Mouse (Mus musculus) c-Kit-positive CD71-positive TER-119-positive erythroid progenitor cells, embryonic 14.5 days (primary cell): ENCODE measurements around the gene Atxn10.
A peak's percentile ranks its signal among the peaks of the same experiment; 100 is the strongest.

Source experiments
- DNase-seq: peaks from one replicate; pipeline ENCODE4 v3.0.0-alpha.2; 2013; ENCODE audit warnings: low spot score

Gene Atxn10

GRCm38 (mm10) chr15:85474697-85475096 is 138.7 kb downstream of the Atxn10 start:
- no peak for DNase-seq

DNA sequence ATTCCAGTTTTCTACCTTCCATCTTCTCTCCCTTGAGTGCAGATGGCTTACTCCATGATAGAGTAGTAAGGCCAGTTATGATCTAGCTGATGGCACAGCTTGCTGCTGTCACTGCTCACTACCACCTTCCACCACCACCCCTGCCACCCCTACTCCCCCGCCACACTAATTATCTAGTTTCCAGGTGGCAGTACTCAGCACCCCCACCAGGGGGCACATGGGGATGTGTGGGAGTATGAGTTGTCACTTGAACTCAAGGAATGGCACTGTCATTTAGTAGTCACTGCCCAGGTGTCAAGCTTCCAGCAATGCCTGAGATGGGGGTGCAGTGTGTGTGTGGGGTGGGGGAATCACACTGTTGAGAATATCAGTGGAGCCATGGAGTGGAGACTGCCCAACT is 141.5 kb downstream of the Atxn10 start:
- peak; percentile 37 for DNase-seq

DNA sequence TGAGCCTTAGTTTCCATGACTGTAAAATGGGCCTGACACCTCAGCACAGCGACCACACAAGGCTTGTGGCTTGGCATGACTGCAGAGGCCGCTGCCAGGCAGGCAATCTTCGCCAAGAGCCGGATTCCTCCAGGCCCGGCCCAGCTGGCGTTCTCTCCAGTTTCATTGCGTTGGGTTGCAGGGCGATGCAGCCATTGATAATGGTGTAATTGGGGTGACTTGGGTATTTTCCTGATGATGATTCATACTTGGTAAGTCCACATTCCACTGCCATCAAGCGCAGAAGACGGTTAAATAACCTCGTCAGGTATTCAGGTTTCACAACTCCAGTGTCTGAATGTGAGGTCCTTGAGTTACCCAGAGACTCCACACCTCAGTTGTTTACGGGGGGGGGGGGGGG is 143.3 kb downstream of the Atxn10 start:
- DNase-seq: no peak

GRCm38 (mm10) chr15:85479919-85480318 is 143.9 kb downstream of the Atxn10 start:
- DNase-seq: no peak

GRCm38 (mm10) chr15:85480630-85481029 is 144.6 kb downstream of the Atxn10 start:
- no peak for DNase-seq

DNA sequence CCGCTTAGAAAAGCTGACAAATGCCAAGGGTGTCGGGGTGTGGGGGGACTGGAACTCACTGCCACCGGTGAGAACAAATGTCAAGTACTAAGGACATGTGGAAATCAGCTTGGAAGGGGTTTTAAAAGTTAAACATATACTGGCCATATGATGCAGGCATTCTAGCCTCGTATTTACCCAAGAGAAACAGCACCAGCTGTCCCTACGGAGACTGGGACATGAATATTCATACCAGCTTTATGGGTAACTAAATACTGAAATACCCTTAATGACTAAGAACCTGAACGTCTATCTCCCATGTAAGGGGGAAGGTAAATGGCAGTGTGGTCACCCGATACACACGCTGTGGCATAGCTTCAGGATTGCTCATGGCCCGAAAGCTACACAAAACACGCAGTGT is 152.9 kb downstream of the Atxn10 start:
- DNase-seq: no peak

GRCm38 (mm10) chr15:85489751-85490150 is 153.7 kb downstream of the Atxn10 start:
- DNase-seq: no peak

GRCm38 (mm10) chr15:85494163-85494621 is 158.1 kb downstream of the Atxn10 start:
- no peak for DNase-seq

DNA sequence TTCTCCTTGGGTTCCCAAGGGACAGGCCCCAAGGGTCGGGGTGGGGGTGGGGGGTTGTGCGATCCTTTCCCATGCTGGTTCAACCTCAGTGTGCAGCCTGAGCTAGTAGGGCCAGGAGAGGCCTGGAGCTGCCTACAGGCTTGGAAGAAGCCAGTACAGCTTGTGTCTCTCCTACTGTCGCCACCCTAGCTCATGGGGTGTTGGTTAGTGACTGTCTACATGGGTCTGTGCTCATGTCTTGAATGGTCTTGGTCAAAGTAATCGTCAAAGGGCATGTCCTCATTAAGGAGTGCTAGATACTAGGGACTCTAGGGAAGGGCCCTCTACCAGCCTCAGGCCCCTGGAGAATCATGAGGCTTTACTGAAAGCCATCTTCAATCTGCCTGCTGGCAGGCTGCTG is 161.5 kb downstream of the Atxn10 start:
- no peak for DNase-seq

DNA sequence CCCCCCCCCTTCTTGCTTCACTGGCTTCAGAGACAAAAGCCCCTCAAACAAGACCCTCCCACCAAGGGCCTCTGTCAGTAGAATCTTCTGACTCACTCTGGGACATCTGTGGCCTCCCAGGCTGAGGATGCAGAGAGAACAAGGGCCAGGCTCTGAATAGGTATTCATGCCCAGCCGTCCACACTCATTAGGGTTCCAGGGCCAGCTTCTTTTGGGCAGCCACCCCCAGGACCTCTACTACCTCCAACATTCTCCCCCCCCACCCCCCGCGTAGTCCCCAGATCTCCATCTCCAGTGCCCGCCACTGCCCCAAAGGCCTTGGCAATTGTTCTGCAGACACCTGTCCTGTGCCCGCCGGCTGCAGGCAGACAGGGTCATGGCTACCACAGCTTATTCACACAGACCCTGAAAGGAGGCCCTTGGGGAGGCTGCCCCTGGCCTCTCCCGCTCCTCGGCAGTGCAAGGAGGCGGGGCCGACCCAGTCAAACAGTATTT is 162.0 kb downstream of the Atxn10 start:
- no peak for DNase-seq

DNA sequence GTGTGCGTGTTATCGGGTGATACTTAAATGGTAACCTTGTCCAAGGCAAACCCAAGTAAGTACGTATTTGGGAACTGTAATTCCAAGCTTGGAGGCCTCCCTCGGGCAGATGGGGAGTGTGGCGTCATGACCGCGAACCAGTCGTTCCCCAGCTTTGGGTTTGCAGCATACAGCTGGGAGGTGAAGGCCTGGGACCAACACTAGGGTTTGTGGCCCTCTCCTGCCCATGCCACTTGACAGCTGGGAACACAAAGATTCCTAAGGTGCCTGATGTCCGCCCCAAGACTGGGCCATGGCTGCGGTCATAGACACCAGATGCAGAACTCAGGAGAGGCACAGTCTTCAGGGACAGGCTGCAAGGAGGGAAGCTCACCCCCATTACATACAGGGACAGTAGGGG is 164.2 kb downstream of the Atxn10 start:
- DNase-seq: no peak

DNA sequence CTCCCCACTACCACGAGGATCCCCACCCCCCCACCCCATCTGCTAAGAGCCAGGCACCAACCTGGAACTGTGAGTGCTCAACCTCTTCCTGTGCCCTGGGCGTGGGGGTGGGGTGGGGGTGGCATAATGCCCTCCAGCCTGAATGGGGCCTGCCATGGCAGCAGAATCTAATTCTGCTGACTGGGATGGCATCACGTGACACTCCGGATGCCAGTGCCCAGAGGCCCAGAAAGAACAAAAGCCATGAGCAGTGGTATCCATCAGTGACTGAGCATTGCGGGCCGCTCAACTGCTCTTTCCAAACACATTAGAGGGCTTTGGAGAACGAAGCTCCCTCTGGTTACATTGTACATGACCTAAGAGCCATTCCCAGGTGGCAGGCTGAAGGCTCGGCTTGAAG is 167.1 kb downstream of the Atxn10 start, which contains the start of gene 7530416G11Rik:
7530416G11Rik (minus strand) TSS at position 101 of the 400 bp plus-strand sequence.
- no peak for DNase-seq

GRCm38 (mm10) chr15:85505118-85505925 is 169.3 kb downstream of the Atxn10 start:
- no peak for DNase-seq

- no peak for DNase-seq
Measured at GRCm38 (mm10) chr15:85506680-85507079, 170.6 kb downstream of the Atxn10 start.

DNA sequence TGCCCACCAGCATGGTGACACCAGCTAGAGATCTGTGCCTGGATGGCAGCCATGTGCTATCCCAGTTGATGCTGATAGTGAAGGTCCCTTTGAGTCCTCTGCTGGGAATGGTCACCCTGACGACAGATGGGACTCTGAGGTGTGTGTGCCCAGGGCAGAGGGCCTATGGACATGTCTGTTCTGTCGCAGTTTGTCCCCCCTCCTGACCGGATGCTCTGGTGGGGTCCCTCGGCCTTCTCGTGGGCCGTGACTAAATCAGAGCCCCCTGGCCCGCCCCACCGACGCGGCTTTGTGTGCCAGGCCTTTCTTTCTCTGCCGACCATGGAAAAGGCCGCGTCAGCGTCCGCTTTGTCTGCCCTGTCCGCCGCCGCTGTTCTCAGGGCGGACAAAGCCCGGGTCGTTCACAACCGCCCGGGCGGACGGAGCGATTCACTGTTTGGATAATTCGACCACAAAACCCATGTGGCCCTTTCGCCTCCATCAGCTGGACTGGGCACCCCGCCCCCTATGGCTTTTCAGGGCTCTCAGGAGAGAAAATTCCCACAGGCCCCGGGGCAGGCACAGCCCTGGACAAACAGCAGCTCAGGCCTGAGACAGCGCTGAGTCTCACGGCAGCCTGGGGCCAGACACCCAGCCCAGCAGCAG is 171.4 kb downstream of the Atxn10 start:
- no peak for DNase-seq
